Mouse (Mus musculus): ENCODE measurements at regions not wholly inside any gene's neighbourhood (a gene's known extent, or its start where the extent isn't known, plus 50 kb on each side); places are given as distances from the start of the nearest gene placed in this dataset.
A peak's percentile ranks its signal among the peaks of the same experiment; 100 is the strongest.

DNA sequence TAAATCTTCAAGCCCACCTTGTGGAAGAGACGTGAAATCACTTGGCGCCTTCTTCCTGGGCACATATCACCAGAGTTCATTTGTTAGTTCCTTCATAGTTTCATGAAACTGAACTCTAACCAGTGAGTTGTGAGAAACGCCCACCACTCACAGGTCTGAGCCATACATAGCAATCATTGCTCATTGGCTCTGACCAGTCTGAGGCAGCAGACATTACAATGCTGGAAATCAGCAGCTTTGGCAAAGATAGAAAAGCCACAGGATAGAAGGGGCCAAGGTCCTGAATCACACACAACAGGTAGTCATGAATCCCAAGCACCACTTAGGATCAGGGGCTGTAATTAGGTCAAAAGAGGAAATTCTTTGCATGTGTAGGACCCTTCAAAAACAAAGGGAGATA is 85.9 kb downstream of the Kctd12 start:
- WGBS: 80% methylated on average over 3 of the region's 3 CpGs
- no peaks in the 10 kb centered on the region for H3K36me3 ChIP-seq (replicated peaks; ENCODE audit: control insufficient read depth, insufficient read depth, low read depth, low read length)
- H3K9ac ChIP-seq (replicated peaks; ENCODE audit: low read length): no peak overlapping the region
- DNase-seq (ENCODE audit: low spot score) (no peak), ATAC-seq (replicated peaks; ENCODE audit: insufficient number of reproducible peaks, low FRiP score, low TSS enrichment, low read depth) (no peak)
- H3K4me3 ChIP-seq (ENCODE audit: low read depth, low read length): no peak overlapping the region
- no peak overlapping the region for H3K4me2 ChIP-seq (ENCODE audit: low read depth, low read length)
- H3K27me3 ChIP-seq (ENCODE audit: control insufficient read depth, insufficient read depth, low read length): no peaks in the 10 kb centered on the region
- H3K4me1 ChIP-seq (ENCODE audit: control insufficient read depth, insufficient read depth, low read length): no peaks in the 10 kb centered on the region
- H3K9me3 ChIP-seq (replicated peaks; ENCODE audit: control insufficient read depth, low read length): no peaks in the 10 kb centered on the region
- H3K27ac ChIP-seq (replicated peaks; ENCODE audit: low read depth, low read length): no peak overlapping the region

- DNase-seq (ENCODE audit: low spot score): no peak
- no peak overlapping the region for H3K27ac ChIP-seq (replicated peaks; ENCODE audit: low read depth, low read length)
- H3K27me3 ChIP-seq (ENCODE audit: control insufficient read depth, insufficient read depth, low read length): no peaks in the 10 kb centered on the region
- no peak for ATAC-seq (replicated peaks; ENCODE audit: insufficient number of reproducible peaks, low FRiP score, low TSS enrichment, low read depth)
- H3K4me1 ChIP-seq (ENCODE audit: control insufficient read depth, insufficient read depth, low read length): no peaks in the 10 kb centered on the region
- no peak overlapping the region for H3K4me2 ChIP-seq (ENCODE audit: low read depth, low read length)
- no peak overlapping the region for H3K9ac ChIP-seq (replicated peaks; ENCODE audit: low read length)
- no peak overlapping the region for H3K4me3 ChIP-seq (ENCODE audit: low read depth, low read length)
- WGBS: 88% methylated on average over 7 of the region's 7 CpGs
- H3K9me3 ChIP-seq (replicated peaks; ENCODE audit: control insufficient read depth, low read length): no peaks in the 10 kb centered on the region
- H3K36me3 ChIP-seq (replicated peaks; ENCODE audit: control insufficient read depth, insufficient read depth, low read depth, low read length): no peaks in the 10 kb centered on the region
Observed at GRCm38 (mm10) chr14:102893241-102893640, 89.2 kb downstream of the Kctd12 start.

GRCm38 (mm10) chr14:102891552-102891951 is 90.9 kb downstream of the Kctd12 start:
- 51% methylated on average over 4 of the region's 4 CpGs for WGBS
- H3K4me3 ChIP-seq (ENCODE audit: low read depth, low read length): no peak overlapping the region
- no peaks in the 10 kb centered on the region for H3K27me3 ChIP-seq (ENCODE audit: control insufficient read depth, insufficient read depth, low read length)
- no peaks in the 10 kb centered on the region for H3K9me3 ChIP-seq (replicated peaks; ENCODE audit: control insufficient read depth, low read length)
- no peaks in the 10 kb centered on the region for H3K36me3 ChIP-seq (replicated peaks; ENCODE audit: control insufficient read depth, insufficient read depth, low read depth, low read length)
- no peak overlapping the region for H3K4me2 ChIP-seq (ENCODE audit: low read depth, low read length)
- no peak overlapping the region for H3K27ac ChIP-seq (replicated peaks; ENCODE audit: low read depth, low read length)
- ATAC-seq (replicated peaks; ENCODE audit: insufficient number of reproducible peaks, low FRiP score, low TSS enrichment, low read depth) (no peak), DNase-seq (ENCODE audit: low spot score) (no peak)
- no peaks in the 10 kb centered on the region for H3K4me1 ChIP-seq (ENCODE audit: control insufficient read depth, insufficient read depth, low read length)
- H3K9ac ChIP-seq (replicated peaks; ENCODE audit: low read length): no peak overlapping the region

DNA sequence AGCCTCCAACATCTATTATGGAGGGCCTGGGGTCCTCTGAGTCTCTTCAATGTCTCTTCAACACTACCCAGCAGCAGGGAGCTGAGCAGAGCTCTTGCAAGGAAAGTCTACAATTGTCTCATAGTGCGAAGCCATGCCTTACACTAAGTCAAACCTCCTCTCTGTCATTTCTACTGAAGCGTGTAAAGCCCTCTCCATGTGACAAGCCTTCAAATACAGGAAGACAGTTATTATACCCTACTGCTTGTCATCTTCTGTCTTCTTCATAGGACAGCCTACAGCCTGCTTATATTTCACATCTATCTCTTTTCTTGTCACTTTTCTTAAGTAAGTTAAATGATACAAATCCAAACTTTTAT is 97.2 kb downstream of the Kctd12 start:
- Histone ChIP-seq H3K4me3 (ENCODE audit: low read depth, low read length) (no peak overlapping the region), H3K4me2 (ENCODE audit: low read depth, low read length) (no peak overlapping the region), H3K27me3 (ENCODE audit: control insufficient read depth, insufficient read depth, low read length) (no peaks in the 10 kb centered on the region), H3K9me3 (replicated peaks; ENCODE audit: control insufficient read depth, low read length) (no peaks in the 10 kb centered on the region), H3K36me3 (replicated peaks; ENCODE audit: control insufficient read depth, insufficient read depth, low read depth, low read length) (no peaks in the 10 kb centered on the region), H3K27ac (replicated peaks; ENCODE audit: low read depth, low read length) (no peak overlapping the region), H3K9ac (replicated peaks; ENCODE audit: low read length) (no peak overlapping the region), H3K4me1 (ENCODE audit: control insufficient read depth, insufficient read depth, low read length) (no peaks in the 10 kb centered on the region)
- 100% methylated on average over 2 of the region's 2 CpGs for WGBS
- DNase-seq (ENCODE audit: low spot score) (no peak), ATAC-seq (replicated peaks; ENCODE audit: insufficient number of reproducible peaks, low FRiP score, low TSS enrichment, low read depth) (no peak)

GRCm38 (mm10) chr14:102884539-102885239 is 97.7 kb downstream of the Kctd12 start:
- no peak for DNase-seq (ENCODE audit: low spot score)
- WGBS: 88% methylated on average over 10 of the region's 10 CpGs
- no peaks in the 10 kb centered on the region for H3K36me3 ChIP-seq (replicated peaks; ENCODE audit: control insufficient read depth, insufficient read depth, low read depth, low read length)
- H3K9ac ChIP-seq (replicated peaks; ENCODE audit: low read length): no peak overlapping the region
- no peak overlapping the region for H3K4me3 ChIP-seq (ENCODE audit: low read depth, low read length)
- no peak for ATAC-seq (replicated peaks; ENCODE audit: insufficient number of reproducible peaks, low FRiP score, low TSS enrichment, low read depth)
- H3K27me3 ChIP-seq (ENCODE audit: control insufficient read depth, insufficient read depth, low read length): no peaks in the 10 kb centered on the region
- H3K4me2 ChIP-seq (ENCODE audit: low read depth, low read length): no peak overlapping the region
- no peaks in the 10 kb centered on the region for H3K9me3 ChIP-seq (replicated peaks; ENCODE audit: control insufficient read depth, low read length)
- no peaks in the 10 kb centered on the region for H3K4me1 ChIP-seq (ENCODE audit: control insufficient read depth, insufficient read depth, low read length)
- H3K27ac ChIP-seq (replicated peaks; ENCODE audit: low read depth, low read length): no peak overlapping the region

DNA sequence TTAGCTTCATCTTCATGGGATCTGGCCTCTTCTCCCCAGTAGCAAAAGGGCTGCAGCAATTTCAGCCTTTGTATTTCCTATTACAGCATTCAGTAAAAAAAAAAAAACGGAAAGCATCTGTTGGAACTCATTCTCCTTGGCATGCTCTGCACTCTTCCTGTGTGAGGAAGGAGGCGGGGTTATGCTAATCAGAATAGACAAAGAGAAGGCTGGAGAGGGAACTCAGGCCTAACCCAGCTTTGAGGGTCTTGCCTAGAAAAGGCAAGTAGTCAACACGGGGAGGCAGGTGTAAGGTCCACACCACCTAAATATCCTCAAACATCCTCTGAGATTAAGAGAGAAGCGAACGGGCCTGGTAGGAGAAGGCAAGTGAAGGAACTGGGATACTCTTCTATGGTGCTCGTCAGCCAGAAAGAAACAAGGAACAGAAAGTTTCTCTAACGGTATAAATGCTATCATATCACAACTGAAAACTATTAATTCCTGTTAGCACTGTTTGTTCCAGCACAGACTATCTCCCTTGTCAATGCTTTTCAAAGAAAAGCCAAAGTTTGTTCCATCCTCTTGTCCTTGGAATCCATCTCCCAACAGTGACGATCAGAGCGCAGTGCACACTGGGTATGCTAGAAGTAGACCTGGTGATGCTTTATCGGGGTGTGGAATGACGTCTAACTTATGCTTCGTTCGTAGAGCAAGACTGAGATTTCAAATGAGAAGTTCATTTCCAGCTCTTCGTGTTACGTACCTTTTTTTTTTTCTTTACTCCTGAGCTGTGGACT is 98.9 kb downstream of the Kctd12 start:
- no peak overlapping the region for H3K27ac ChIP-seq (replicated peaks; ENCODE audit: low read depth, low read length)
- H3K4me1 ChIP-seq (ENCODE audit: control insufficient read depth, insufficient read depth, low read length): no peaks in the 10 kb centered on the region
- no peaks in the 10 kb centered on the region for H3K9me3 ChIP-seq (replicated peaks; ENCODE audit: control insufficient read depth, low read length)
- no peaks in the 10 kb centered on the region for H3K27me3 ChIP-seq (ENCODE audit: control insufficient read depth, insufficient read depth, low read length)
- WGBS: 85% methylated on average over 15 of the region's 15 CpGs
- H3K4me2 ChIP-seq (ENCODE audit: low read depth, low read length): no peak overlapping the region
- no peak overlapping the region for H3K9ac ChIP-seq (replicated peaks; ENCODE audit: low read length)
- no peak for ATAC-seq (replicated peaks; ENCODE audit: insufficient number of reproducible peaks, low FRiP score, low TSS enrichment, low read depth)
- DNase-seq (ENCODE audit: low spot score): peak; percentile 9
- no peak overlapping the region for H3K4me3 ChIP-seq (ENCODE audit: low read depth, low read length)
- no peaks in the 10 kb centered on the region for H3K36me3 ChIP-seq (replicated peaks; ENCODE audit: control insufficient read depth, insufficient read depth, low read depth, low read length)

DNA sequence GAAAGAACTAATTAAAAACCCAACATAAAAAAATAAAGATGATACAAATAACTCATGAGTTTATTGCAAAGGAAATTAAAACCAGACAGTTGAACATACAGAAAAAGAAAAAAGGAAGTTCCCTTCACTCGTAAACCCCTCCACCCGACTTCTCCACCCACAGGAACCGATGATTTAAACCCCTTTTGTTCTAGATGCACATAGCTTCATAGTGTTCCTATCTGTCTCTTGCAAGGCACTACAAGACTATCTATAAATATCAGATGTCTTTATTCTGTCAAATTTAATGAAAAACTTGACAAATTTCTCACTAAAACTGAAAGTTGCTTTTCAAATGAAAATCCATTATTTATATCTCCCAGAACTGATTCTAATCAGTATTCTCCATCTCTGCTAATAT is 100.2 kb downstream of the Kctd12 start:
- WGBS: 85% methylated on average over 3 of the region's 3 CpGs
- H3K27me3 ChIP-seq (ENCODE audit: control insufficient read depth, insufficient read depth, low read length): no peaks in the 10 kb centered on the region
- no peaks in the 10 kb centered on the region for H3K9me3 ChIP-seq (replicated peaks; ENCODE audit: control insufficient read depth, low read length)
- H3K4me3 ChIP-seq (ENCODE audit: low read depth, low read length): no peak overlapping the region
- no peaks in the 10 kb centered on the region for H3K36me3 ChIP-seq (replicated peaks; ENCODE audit: control insufficient read depth, insufficient read depth, low read depth, low read length)
- DNase-seq (ENCODE audit: low spot score): no peak
- H3K9ac ChIP-seq (replicated peaks; ENCODE audit: low read length): no peak overlapping the region
- H3K4me2 ChIP-seq (ENCODE audit: low read depth, low read length): no peak overlapping the region
- H3K4me1 ChIP-seq (ENCODE audit: control insufficient read depth, insufficient read depth, low read length): no peaks in the 10 kb centered on the region
- no peak overlapping the region for H3K27ac ChIP-seq (replicated peaks; ENCODE audit: low read depth, low read length)
- no peak for ATAC-seq (replicated peaks; ENCODE audit: insufficient number of reproducible peaks, low FRiP score, low TSS enrichment, low read depth)

- no peak overlapping the region for H3K27ac ChIP-seq (replicated peaks; ENCODE audit: low read depth, low read length)
- H3K36me3 ChIP-seq (replicated peaks; ENCODE audit: control insufficient read depth, insufficient read depth, low read depth, low read length): no peaks in the 10 kb centered on the region
Observed at GRCm38 (mm10) chr14:102880658-102881083, 101.8 kb downstream of the Kctd12 start.

More at GRCm38 (mm10) chr14:102880658-102881083, 101.8 kb downstream of the Kctd12 start:
- Histone ChIP-seq H3K27me3 (ENCODE audit: control insufficient read depth, insufficient read depth, low read length) (no peaks in the 10 kb centered on the region), H3K4me3 (ENCODE audit: low read depth, low read length) (no peak overlapping the region), H3K9ac (replicated peaks; ENCODE audit: low read length) (no peak overlapping the region), H3K9me3 (replicated peaks; ENCODE audit: control insufficient read depth, low read length) (no peaks in the 10 kb centered on the region), H3K4me2 (ENCODE audit: low read depth, low read length) (no peak overlapping the region), H3K4me1 (ENCODE audit: control insufficient read depth, insufficient read depth, low read length) (no peaks in the 10 kb centered on the region)
- ATAC-seq (replicated peaks; ENCODE audit: insufficient number of reproducible peaks, low FRiP score, low TSS enrichment, low read depth): no peak
- WGBS: 77% methylated on average over 1 of the region's 1 CpGs
- DNase-seq (ENCODE audit: low spot score): no peak
